Mouse (Mus musculus) mature B cell (primary cell): ENCODE measurements at regions not wholly inside any gene's neighbourhood (a gene's known extent, or its start where the extent isn't known, plus 50 kb on each side); places are given as distances from the start of the nearest gene placed in this dataset.

Experiments used
- in situ Hi-C: fragments of 300-500 bp; cut with MboI; formaldehyde crosslinking; loops from 2 replicates; pipeline ENCODE4 v1.14.3; 2019

DNA sequence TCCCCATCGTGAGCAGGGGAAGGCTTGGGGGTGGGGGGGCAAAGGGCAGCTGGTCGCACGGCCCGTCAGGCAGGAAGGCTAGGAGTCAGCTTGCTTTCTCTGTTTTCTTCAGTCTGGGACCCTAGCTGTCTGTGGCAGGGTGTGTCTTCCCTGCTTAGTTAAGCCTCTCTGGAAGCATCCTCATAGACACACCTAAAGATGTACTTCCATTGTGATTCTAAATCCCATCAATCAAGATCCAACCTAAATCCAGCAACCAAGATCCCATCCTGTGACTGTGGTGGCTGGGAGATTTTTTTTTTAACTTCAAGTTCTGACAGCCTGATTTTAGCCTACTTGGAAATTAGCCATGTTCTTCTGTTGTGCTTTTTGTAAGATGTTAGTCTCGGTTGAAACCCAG is 69.9 kb upstream of the Ankrd55 start:
- in situ Hi-C loops = no loop called here

DNA sequence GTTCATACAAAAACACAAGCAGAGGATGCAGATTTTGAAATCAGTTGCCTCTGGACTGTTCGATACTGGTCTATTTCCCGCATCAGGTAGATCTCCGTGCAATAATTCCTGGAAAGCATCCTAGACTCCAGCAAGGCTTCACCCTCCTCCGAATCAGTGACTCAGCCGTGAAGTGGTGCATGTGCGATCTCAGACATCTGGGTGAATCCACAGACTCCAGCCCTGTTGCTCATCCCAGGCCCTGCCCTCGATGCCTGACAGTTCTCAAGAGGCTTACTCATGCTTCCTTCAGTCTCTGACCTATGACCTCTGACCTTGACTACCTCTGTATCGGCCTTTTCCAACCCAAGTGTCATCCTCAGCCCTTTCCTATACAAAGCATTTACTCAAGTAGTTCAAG is 68.1 kb upstream of the Ankrd55 start:
- in situ Hi-C loops = no loop called here

DNA sequence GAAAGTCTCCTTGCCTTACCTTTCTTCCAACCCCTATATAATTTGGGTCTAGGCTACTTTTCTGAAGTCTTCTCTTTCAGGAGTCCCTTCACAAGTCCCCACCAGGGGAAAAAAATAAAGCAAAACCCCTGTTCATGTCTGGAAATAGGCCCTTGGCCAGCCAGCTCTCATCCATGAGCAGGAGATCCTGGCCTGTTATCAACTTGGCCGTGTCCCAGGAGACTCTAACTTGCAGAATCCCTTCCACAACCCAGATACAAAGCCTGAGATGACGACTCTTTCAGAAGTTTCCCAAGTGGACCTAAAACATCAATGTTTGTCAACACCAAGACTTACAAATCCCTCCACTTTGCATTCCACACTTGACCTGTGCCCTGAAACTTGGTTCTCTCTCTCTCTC is 64.6 kb upstream of the Ankrd55 start:
- in situ Hi-C loops = no loop called here

DNA sequence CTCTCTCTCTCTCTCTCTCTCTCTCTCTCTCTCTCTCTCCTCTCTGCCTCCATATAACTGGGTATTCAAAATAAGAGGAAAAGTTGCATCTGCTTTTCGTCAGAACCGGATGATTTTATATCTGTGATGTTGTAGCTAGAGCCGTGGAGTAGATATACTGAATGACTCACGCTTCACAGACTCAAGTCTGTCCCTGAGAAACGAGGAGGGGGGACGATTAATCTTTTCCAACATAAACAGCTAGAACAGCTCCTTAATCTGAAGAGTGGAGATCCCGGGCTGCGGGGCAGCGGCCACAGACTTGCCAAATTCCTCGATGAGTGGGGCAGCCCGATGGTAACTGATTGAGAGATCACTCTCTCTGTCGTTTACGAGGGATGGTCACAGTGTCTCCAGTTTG is 60.5 kb upstream of the Ankrd55 start:
- in situ Hi-C loops = no loop called here

DNA sequence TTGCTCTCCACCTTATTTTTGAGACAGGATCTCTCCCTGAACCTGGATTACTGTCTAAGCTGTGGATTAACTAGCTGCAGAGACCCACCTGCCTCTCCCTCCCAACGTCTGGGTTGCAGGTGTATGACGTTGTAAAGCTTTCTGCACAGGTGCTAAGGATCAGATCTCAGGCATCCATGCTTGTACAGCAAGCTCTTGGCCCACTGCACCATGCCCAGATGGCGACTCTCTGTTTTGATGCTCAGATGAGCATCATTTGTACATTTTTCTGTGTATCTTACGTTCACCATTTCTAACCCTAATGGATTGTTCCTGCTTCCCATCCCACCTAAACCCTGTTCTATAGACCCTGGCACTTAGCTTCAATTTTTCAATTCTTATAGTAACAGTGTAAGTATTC is 59.4 kb upstream of the Ankrd55 start:
- in situ Hi-C loops = no loop called here

DNA sequence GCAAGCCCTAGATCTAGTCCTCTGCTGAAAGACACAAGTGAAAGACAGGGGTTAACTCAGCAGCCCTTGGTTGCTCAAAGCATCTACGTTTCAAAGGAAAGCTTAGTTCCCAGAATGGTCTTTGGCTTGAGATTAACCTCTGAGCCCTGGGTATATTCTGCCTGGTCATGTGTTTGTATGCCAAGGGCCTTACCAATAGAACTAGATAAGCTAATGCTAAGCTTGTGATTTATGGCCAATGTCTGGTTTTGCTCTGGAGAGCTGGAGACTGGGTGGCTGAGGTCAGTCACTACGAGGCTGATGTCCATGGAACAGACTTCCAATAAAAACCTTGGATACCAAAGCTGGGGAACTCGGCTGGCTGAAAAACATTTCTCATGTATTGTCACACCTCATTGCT is 58.1 kb upstream of the Ankrd55 start:
- in situ Hi-C loops = no loop called here

DNA sequence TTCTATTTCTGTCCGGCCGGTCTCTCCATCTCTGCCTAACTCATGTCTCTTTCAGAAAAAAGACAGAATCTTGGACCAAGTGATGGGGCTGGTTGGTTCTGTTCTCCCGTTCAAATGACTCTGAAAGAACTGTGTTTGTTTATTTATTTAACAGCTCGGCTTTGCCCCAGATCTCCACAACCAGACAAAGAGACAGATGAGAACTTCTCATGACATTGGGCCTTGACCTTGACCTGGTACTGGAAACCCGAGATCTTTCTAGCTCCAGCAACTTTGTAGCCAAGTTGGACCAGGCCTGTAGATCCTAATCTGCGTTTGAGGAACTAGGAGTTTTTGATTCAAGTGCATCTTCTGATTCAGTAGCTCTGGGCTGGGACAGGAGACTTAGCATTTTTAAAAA is 53.6 kb upstream of the Ankrd55 start:
- in situ Hi-C loops = no loop called here

DNA sequence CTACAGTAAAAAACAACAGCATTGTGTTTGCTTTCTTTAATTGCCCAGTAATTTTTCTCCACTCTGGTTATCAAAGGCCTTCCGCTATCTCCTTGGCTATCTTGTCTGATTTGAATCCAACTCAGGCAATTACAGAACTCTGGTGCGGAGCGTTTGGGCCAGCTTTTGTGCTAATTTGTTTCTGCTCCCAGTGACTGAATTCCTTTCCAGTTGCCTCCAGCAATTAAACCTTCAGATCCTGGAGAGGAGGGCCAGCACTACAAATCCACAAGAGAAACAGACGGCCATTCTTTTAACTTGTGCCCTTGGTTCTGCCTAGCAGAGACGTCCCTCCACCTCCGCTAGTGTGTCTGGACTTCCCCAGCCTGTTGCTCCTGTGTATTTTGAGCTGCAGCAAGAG is 51.3 kb upstream of the Ankrd55 start:
- in situ Hi-C loops = no loop called here

DNA sequence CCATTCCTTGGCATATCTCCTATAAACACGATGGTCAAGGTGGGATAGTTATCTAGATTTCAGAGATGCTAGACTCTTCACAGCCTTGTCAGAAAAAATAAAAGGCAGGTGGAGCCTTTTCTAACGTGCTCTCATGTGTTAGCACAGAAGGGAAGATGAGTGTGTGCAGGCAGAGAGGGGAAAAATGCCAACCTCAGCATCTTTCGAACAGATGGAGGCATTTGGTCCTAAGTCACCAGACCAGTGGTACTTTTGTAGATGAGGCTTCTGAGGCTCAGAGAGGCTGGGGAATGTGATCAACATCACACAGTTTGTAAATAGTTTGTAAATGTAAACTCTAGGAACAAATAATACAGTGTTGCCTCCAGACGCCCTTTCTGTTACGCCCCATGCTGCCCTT is 50.9 kb upstream of the Ankrd55 start:
- in situ Hi-C loops = no loop called here

DNA sequence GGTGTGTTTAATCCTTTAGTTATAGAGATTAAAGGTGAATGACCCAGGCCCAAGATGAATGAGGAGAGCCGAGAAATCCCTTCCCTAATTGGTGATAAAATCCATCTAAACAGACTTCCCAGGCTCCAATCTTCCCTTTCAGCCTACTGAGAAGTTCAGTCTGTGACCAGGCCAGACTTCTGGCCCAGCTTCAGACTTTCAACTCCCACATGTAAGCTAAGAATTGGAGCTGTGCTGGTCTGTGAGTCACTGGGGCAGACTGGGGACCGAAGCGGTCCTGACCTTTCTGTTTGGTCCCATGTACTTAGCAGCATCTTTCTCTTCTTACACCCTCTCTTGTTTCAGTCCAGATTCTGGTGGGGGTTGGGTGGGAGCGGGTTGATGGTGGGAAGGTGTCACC is 50.3 kb upstream of the Ankrd55 start:
- in situ Hi-C loops = no loop called here
